Mouse (Mus musculus) G1E (cell line): Measurements from ENCODE around the gene Filip1l.

Experiments
- CTCF ChIP-seq: IDR thresholded peaks from 2 replicates; pipeline ENCODE4 v1.5.1; 2012; ENCODE audit warnings: low read depth, low read length, inconsistent platforms, mixed read lengths
- GATA1 ChIP-seq: IDR thresholded peaks from 2 replicates; pipeline ENCODE4 v1.6.1; 2012; ENCODE audit warnings: borderline replicate concordance, low read length, inconsistent platforms, mixed read lengths
- GATA2 ChIP-seq: IDR thresholded peaks from 2 replicates; pipeline ENCODE4 v1.6.1; 2012; ENCODE audit warnings: low read depth, low read length, inconsistent platforms, borderline replicate concordance
- POLR2AphosphoS5 ChIP-seq: IDR thresholded peaks from 2 replicates; pipeline ENCODE4 v1.6.1; 2012; ENCODE audit warnings: low read depth, low read length, inconsistent platforms; ENCODE audit not compliant: insufficient replicate concordance

DNA sequence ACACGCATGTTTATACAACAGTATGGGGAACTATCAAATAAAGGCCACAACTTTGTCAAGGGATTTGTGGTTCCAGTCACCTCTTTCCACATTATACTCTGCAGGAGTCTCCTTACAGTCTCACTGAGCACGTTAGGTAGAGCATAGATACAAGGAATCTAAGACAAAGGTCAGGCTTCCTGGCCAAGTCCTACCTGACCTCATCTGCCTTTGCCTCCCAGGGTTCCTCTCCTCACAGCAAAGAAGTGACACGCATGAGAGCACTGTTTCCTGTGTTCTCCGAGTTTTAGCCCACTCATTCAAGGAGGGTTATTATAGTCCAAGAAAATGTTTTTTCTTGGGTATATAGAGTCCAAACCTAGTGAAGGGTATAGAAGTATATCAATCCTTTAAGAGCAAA is 202.8 kb downstream of the Filip1l start:
- TF ChIP-seq CTCF (no peak), POLR2AphosphoS5 (no peak), GATA1 (no peak), GATA2 (no peak)
